Mouse (Mus musculus): Measurements from ENCODE around the gene Frmd5.

Gene Frmd5

GRCm38 (mm10) chr2:121621262-121622163 lies 185.4 kb downstream of the Frmd5 start:
- peak in 1 of 2 experiments; percentile 28 for DNase-seq (ENCODE audit: low spot score in 2 of 2)

- DNase-seq (ENCODE audit: low spot score in 2 of 2) = no peak
Observed at GRCm38 (mm10) chr2:121620582-121621261, 186.2 kb downstream of the Frmd5 start.

- no peak for DNase-seq (ENCODE audit: low spot score in 2 of 2)
Observed at GRCm38 (mm10) chr2:121615199-121615559, 191.7 kb downstream of the Frmd5 start.

- DNase-seq (ENCODE audit: low spot score in 2 of 2) = no peak
Observed at GRCm38 (mm10) chr2:121614483-121615198, 192.2 kb downstream of the Frmd5 start.

GRCm38 (mm10) chr2:121612112-121612511 lies 194.8 kb downstream of the Frmd5 start:
- no peak for DNase-seq (ENCODE audit: low spot score in 2 of 2)

- DNase-seq (ENCODE audit: low spot score in 2 of 2) = no peak
Observed at GRCm38 (mm10) chr2:121610008-121610884, 196.6 kb downstream of the Frmd5 start.

GRCm38 (mm10) chr2:121609141-121609724 lies 197.7 kb downstream of the Frmd5 start:
- no peak for DNase-seq (ENCODE audit: low spot score in 2 of 2)

GRCm38 (mm10) chr2:121602397-121602796 lies 204.5 kb downstream of the Frmd5 start:
- DNase-seq (ENCODE audit: low spot score in 2 of 2) = no peak

GRCm38 (mm10) chr2:121601543-121601942 lies 205.3 kb downstream of the Frmd5 start:
- DNase-seq (ENCODE audit: low spot score in 2 of 2) = no peak

GRCm38 (mm10) chr2:121600736-121601135 lies 206.2 kb downstream of the Frmd5 start:
- no peak for DNase-seq (ENCODE audit: low spot score in 2 of 2)

GRCm38 (mm10) chr2:121598249-121598648 lies 208.6 kb downstream of the Frmd5 start:
- no peak for DNase-seq (ENCODE audit: low spot score in 2 of 2)

GRCm38 (mm10) chr2:121596621-121597020 lies 210.3 kb downstream of the Frmd5 start:
- DNase-seq (ENCODE audit: low spot score in 2 of 2) = no peak

- no peak for DNase-seq (ENCODE audit: low spot score in 2 of 2)
Observed at GRCm38 (mm10) chr2:121594660-121595291, 212.1 kb downstream of the Frmd5 start.

- no peak for DNase-seq (ENCODE audit: low spot score in 2 of 2)
Observed at GRCm38 (mm10) chr2:121594131-121594530, 212.8 kb downstream of the Frmd5 start.

- no peak for DNase-seq (ENCODE audit: low spot score in 2 of 2)
Observed at GRCm38 (mm10) chr2:121588309-121588694, 218.6 kb downstream of the Frmd5 start.

- no peak for DNase-seq (ENCODE audit: low spot score in 2 of 2)
Observed at GRCm38 (mm10) chr2:121587523-121588308, 219.2 kb downstream of the Frmd5 start.

GRCm38 (mm10) chr2:121584705-121585104 lies 222.2 kb downstream of the Frmd5 start:
- DNase-seq (ENCODE audit: low spot score in 2 of 2) = no peak

- no peak for DNase-seq (ENCODE audit: low spot score in 2 of 2)
Observed at GRCm38 (mm10) chr2:121583468-121584116, 223.3 kb downstream of the Frmd5 start.

- DNase-seq (ENCODE audit: low spot score in 2 of 2) = no peak
Observed at GRCm38 (mm10) chr2:121582809-121583376, 224.0 kb downstream of the Frmd5 start.
